Mouse (Mus musculus) cortical plate, adult 2 months (tissue): ENCODE data around the gene Il3ra.

Experiments used
- CTCF ChIP-seq: fragments of 200-500 bp; IDR thresholded peaks from 2 replicates; pipeline ENCODE4 v1.5.1; 2011; ENCODE audit warnings: mild to moderate bottlenecking, control low read depth, low read length; ENCODE audit not compliant: insufficient read depth; ENCODE audit errors: extremely low read depth
- POLR2A ChIP-seq: fragments of 200-500 bp; IDR thresholded peaks from 2 replicates; pipeline ENCODE4 v1.6.1; 2011; ENCODE audit warnings: mild to moderate bottlenecking, low read length, control low read depth; ENCODE audit not compliant: insufficient read depth; ENCODE audit errors: extremely low read depth

GRCm38 (mm10) chr14:14345113-14345871 is 783 bp upstream of the Il3ra start:
- no peak for TF ChIP-seq POLR2A
- 0 out of 2 replicates have a peak, but pooled peaks have one; percentile 22 for TF ChIP-seq CTCF
